Mouse (Mus musculus) megakaryocyte, embryonic 14.5 days (primary cell): ENCODE results near the gene Dgat2. TPM values are rescaled to one million over a fixed set of nuclear protein-coding genes. Genes with fewer than 3 reads are reported as not detected.

Experiments
- H3K27me3 ChIP-seq: replicated peaks from 2 replicates; pipeline ENCODE3; 2012; ENCODE audit warnings: inconsistent platforms
- H3K36me3 ChIP-seq: replicated peaks from 2 replicates; pipeline ENCODE3; 2012; ENCODE audit warnings: low read length, inconsistent platforms, mixed read lengths
- H3K4me1 ChIP-seq: 2 replicates; pipeline ENCODE4 v1.6.1; 2012; ENCODE audit warnings: inconsistent platforms
- H3K4me3 ChIP-seq: replicated peaks from 2 replicates; pipeline ENCODE3; 2012; ENCODE audit warnings: moderate library complexity, mild to moderate bottlenecking, inconsistent platforms
- H3K9me3 ChIP-seq: 2 replicates; pipeline ENCODE4 v1.6.1; 2012; ENCODE audit warnings: inconsistent platforms
- FLI1 ChIP-seq: IDR thresholded peaks from 2 replicates; pipeline ENCODE4 v1.6.1; 2012; ENCODE audit warnings: low read length, inconsistent platforms, mixed read lengths
- GATA1 ChIP-seq: IDR thresholded peaks from 3 replicates; pipeline ENCODE4 v1.6.1; 2012; ENCODE audit warnings: mixed read lengths, low read length, inconsistent platforms, borderline replicate concordance
- polyA plus RNA-seq: library from polyadenylated mRNA; stranded (reverse); fragments of >175 nt; gene quantifications from 2 replicates; pipeline ENCODE4 v1.2.3, GENCODE M21; 2012; ENCODE audit warnings: low replicate concordance; ENCODE audit not compliant: insufficient read depth

Dgat2 gene
- polyA plus RNA-seq, 1 experiment, result 2.4 TPM

- TF ChIP-seq FLI1, result no peak
- TF ChIP-seq GATA1, result no peak
- no peak overlapping the region for H3K4me3 ChIP-seq
- no peaks in the 10 kb centered on the region for H3K4me1 ChIP-seq
- peaks cover 74% of the 10 kb centered on the region for H3K27me3 ChIP-seq
- peaks cover 5% of the 10 kb centered on the region for H3K9me3 ChIP-seq
- no peaks in the 10 kb centered on the region for H3K36me3 ChIP-seq
Observed at GRCm38 (mm10) chr7:99215347-99215855, 32.9 kb upstream of the Dgat2 start.

- peaks cover 74% of the 10 kb centered on the region for H3K27me3 ChIP-seq
- H3K4me3 ChIP-seq, result no peak overlapping the region
- TF ChIP-seq GATA1 (no peak), FLI1 (no peak)
- H3K4me1 ChIP-seq, result no peaks in the 10 kb centered on the region
- H3K36me3 ChIP-seq, result no peaks in the 10 kb centered on the region
- H3K9me3 ChIP-seq, result peaks cover 5% of the 10 kb centered on the region
Observed at GRCm38 (mm10) chr7:99214621-99215185, 32.2 kb upstream of the Dgat2 start.

GRCm38 (mm10) chr7:99213686-99214085 lies 31.2 kb upstream of the Dgat2 start:
- TF ChIP-seq FLI1 (no peak), GATA1 (no peak)
- Histone ChIP-seq H3K4me3 (no peak overlapping the region), H3K4me1 (no peaks in the 10 kb centered on the region), H3K27me3 (peaks cover 66% of the 10 kb centered on the region), H3K36me3 (no peaks in the 10 kb centered on the region), H3K9me3 (peaks cover 5% of the 10 kb centered on the region)

GRCm38 (mm10) chr7:99213056-99213455 lies 30.5 kb upstream of the Dgat2 start:
- Histone ChIP-seq H3K4me3 (no peak overlapping the region), H3K4me1 (no peaks in the 10 kb centered on the region), H3K9me3 (peaks cover 5% of the 10 kb centered on the region), H3K27me3 (peaks cover 63% of the 10 kb centered on the region), H3K36me3 (no peaks in the 10 kb centered on the region)
- no peak for TF ChIP-seq GATA1

GRCm38 (mm10) chr7:99208704-99209103 lies 26.2 kb upstream of the Dgat2 start:
- Histone ChIP-seq H3K4me1 (no peaks in the 10 kb centered on the region; the same call in 1 of the 2 replicates), H3K9me3 (peaks cover 5% of the 10 kb centered on the region), H3K27me3 (peaks cover 56% of the 10 kb centered on the region), H3K4me3 (no peak overlapping the region), H3K36me3 (no peaks in the 10 kb centered on the region)
- no peak for TF ChIP-seq GATA1
- no peak for TF ChIP-seq FLI1

GRCm38 (mm10) chr7:99206364-99206763 lies 23.8 kb upstream of the Dgat2 start:
- no peak overlapping the region for H3K4me3 ChIP-seq
- TF ChIP-seq FLI1 (no peak), GATA1 (no peak)

GRCm38 (mm10) chr7:99202163-99202562 lies 19.6 kb upstream of the Dgat2 start:
- TF ChIP-seq FLI1, result no peak
- no peak for TF ChIP-seq GATA1
- H3K27me3 ChIP-seq, result peaks cover 69% of the 10 kb centered on the region
- H3K36me3 ChIP-seq, result no peaks in the 10 kb centered on the region
- H3K4me3 ChIP-seq, result no peak overlapping the region
- no peaks in the 10 kb centered on the region for H3K9me3 ChIP-seq
- no peaks in the 10 kb centered on the region; the same call in 1 of the 2 replicates for H3K4me1 ChIP-seq

More at GRCm38 (mm10) chr7:99206364-99206763, 23.8 kb upstream of the Dgat2 start:
- Histone ChIP-seq H3K9me3 (no peaks in the 10 kb centered on the region), H3K36me3 (no peaks in the 10 kb centered on the region), H3K27me3 (peaks cover 61% of the 10 kb centered on the region), H3K4me1 (no peaks in the 10 kb centered on the region; the same call in 1 of the 2 replicates)

GRCm38 (mm10) chr7:99200290-99200689 lies 17.8 kb upstream of the Dgat2 start:
- TF ChIP-seq GATA1 (no peak), FLI1 (no peak)
- Histone ChIP-seq H3K4me3 (no peak overlapping the region), H3K9me3 (peaks cover 10% of the 10 kb centered on the region), H3K36me3 (no peaks in the 10 kb centered on the region), H3K4me1 (no peaks in the 10 kb centered on the region; the same call in 1 of the 2 replicates), H3K27me3 (peaks cover 64% of the 10 kb centered on the region)

GRCm38 (mm10) chr7:99199451-99200175 lies 17.1 kb upstream of the Dgat2 start:
- H3K4me3 ChIP-seq, result no peak overlapping the region
- H3K27me3 ChIP-seq, result peaks cover 59% of the 10 kb centered on the region
- H3K4me1 ChIP-seq, result no peaks in the 10 kb centered on the region
- peaks cover 10% of the 10 kb centered on the region for H3K9me3 ChIP-seq
- H3K36me3 ChIP-seq, result no peaks in the 10 kb centered on the region
- TF ChIP-seq GATA1, result no peak
- no peak for TF ChIP-seq FLI1

GRCm38 (mm10) chr7:99198811-99199210 lies 16.3 kb upstream of the Dgat2 start:
- H3K27me3 ChIP-seq, result peaks cover 55% of the 10 kb centered on the region
- peaks cover 10% of the 10 kb centered on the region for H3K9me3 ChIP-seq
- TF ChIP-seq FLI1 (no peak), GATA1 (no peak)
- no peaks in the 10 kb centered on the region for H3K36me3 ChIP-seq
- no peaks in the 10 kb centered on the region for H3K4me1 ChIP-seq
- H3K4me3 ChIP-seq, result no peak overlapping the region
